Mouse (Mus musculus): ENCODE measurements around the gene Armc6. TPM values are rescaled to one million over a fixed set of nuclear protein-coding genes. Genes with fewer than 3 reads are reported as not detected.

The Armc6 gene
- 33.3 and 36.1 TPM in 2 replicates for polyA plus RNA-seq (2012; rRNA removed)

DNA sequence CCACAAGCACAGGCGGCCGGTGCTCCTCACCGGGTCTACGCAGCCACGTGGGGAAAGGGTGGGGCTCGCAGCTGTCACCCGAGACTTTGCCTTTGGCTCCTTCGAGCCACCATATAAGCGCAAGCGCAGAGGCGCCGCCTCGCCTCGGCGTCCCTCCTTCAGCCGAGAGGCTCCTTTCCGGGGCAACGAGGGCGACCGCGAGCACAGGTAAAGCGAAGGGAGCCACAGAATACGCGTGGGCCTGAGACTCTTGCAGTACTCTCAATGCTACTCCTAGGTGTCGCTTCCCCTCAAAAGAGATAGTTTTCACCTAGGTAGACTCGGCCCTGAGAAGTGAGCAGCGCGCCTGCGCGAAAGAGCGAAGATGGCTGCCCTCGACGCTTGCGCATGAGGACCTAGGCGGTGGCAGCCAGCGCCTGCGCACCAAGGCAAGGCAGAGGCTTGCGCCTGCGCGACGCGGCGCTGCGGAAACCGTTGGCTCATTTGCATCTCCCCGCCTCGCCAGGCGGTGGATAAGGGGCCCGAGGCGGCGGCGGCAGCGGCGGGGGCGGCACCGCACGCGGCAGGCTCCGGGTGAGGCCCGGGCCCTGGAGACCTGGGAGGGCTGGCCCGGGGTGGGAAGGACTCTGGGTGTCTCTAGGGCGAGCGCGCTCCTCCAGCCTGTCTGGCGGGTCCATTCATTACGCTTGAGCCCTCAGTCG is at the start of gene Armc6, which contains the start of gene Sugp2:
Gene Armc6, minus strand, starts transcription at position 387 of the 701 bp plus-strand sequence.
Gene Sugp2, plus strand, starts transcription at position 147 of the 701 bp plus-strand sequence.

GRCm38 (mm10) chr8:70282603-70283135 is 48.4 kb upstream of the Armc6 start, which contains the start of gene Homer3:
TSS of gene Homer3 (plus strand) at chr8:70282827.

DNA sequence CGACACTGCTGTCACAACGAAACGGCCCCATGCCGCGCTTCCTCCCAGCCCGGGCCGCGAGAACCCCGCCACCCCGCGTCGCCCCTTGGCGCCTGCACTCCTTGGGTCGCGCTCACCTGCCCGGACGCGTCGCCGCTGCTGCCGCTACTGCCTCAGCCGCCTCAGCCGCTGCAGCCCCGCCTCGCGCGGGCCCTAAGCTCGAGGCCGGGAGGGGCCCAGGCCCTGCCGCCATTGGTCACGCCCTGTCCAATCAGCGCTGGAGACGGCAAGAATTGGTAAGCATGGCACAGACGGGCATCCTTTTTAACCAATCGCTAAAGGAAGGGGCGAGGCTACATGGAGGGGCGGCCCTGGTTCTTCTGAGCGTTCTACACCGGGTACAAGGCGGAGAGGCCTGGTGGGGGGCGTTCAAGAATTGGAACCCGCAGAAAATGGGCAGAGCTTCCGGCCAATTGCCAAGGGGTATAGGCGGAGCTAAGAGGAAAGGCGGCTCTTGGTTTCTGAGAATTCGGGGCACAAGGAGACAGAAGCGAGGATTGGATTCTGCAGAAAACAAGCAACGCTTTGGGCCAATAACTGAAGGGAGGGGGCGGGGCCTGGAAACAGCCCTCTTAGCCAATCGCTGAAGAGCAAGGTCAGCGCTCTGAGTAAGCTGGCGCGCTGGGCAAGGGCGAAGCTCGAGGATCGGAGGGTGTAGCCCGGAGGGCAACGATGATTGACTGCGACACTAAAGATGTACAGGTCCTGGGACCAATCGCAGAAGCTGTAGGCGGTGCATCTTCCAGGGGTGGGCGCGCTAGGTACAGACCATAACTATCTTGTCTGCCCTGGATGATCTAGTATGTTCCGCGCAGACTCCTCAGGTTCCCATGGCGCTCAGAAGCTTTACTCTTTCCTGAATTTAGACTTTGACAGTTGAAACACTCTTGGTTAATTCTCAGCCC is 21.9 kb downstream of the Armc6 start, which contains the start of gene Slc25a42:
Gene Slc25a42, minus strand, starts transcription at position 194 of the 944 bp plus-strand sequence.

DNA sequence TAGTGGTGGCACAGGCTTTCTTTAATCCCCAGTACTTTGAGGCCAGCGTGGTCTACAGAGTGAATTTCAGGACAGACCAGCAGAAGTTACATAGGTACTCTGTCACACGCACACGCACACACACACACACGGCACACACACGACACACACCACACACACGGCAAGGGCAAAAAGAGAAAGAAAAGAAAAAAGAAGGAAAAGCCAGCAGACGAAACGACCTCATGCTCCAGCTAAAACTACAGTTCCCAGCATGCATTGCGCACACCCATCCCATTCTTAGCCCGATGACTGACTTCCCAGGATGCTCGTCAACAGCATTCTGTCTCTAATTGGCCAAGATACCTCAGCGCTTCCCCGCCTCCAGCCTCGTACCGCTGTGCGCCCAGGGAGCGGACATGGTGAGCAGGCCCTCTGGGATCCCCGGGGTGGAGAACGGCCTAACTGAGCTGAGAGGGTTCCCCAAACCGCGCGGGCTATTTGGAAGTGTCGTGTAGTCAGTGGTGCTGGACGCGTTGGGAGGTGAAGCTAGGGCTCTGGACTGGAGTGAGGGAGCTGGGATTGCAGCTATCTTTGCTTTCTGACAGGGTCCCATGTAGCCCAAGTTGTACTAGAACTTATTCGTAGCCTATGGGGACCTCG is 62.1 kb downstream of the Armc6 start, which contains the start of gene Tmem161a:
Gene Tmem161a, plus strand, starts transcription at position 314 of the 639 bp plus-strand sequence.

Other genes starting within 250 kb of the Armc6 start
- 79.6 and 96.8 TPM in 2 replicates for gene Gatad2a, start 238.1 kb downstream of the Armc6 start, polyA plus RNA-seq (2012; rRNA removed)
- gene Mau2, start 191.7 kb downstream of the Armc6 start, polyA plus RNA-seq (2012; rRNA removed) = 155 and 161 TPM in 2 replicates
- gene Sugp1, start 191.7 kb downstream of the Armc6 start, polyA plus RNA-seq (2012; rRNA removed) = 9.9 and 11.8 TPM in 2 replicates
- gene Tm6sf2, start 161.5 kb downstream of the Armc6 start, polyA plus RNA-seq (2012; rRNA removed) = 5.8 and 7.3 TPM in 2 replicates
- 0.15 and 0.20 TPM in 2 replicates for gene Hapln4, start 151.0 kb downstream of the Armc6 start, polyA plus RNA-seq (2012; rRNA removed)
- gene Ncan, start 113.6 kb downstream of the Armc6 start, polyA plus RNA-seq (2012; rRNA removed) = 0.06 and 0.09 TPM in 2 replicates
- 11.8 and 14.6 TPM in 2 replicates for gene Nr2c2ap, start 103.1 kb downstream of the Armc6 start, polyA plus RNA-seq (2012; rRNA removed)
- 29.3 and 37.2 TPM in 2 replicates for gene Rfxank, start 95.3 kb downstream of the Armc6 start, polyA plus RNA-seq (2012; rRNA removed)
- 116 and 135 TPM in 2 replicates for gene Borcs8, start 95.0 kb downstream of the Armc6 start, polyA plus RNA-seq (2012; rRNA removed)
- gene Mef2b, start 94.8 kb downstream of the Armc6 start, polyA plus RNA-seq (2012; rRNA removed) = 1.7 and 4.5 TPM in 2 replicates
- gene Tmem161a, start 62.1 kb downstream of the Armc6 start, polyA plus RNA-seq (2012; rRNA removed) = 191 and 215 TPM in 2 replicates
- 68.7 and 96.4 TPM in 2 replicates for gene Slc25a42, start 22.2 kb downstream of the Armc6 start, polyA plus RNA-seq (2012; rRNA removed)
- gene Sugp2, start 240 bp downstream of the Armc6 start, polyA plus RNA-seq (2012; rRNA removed) = 52.7 and 59.3 TPM in 2 replicates
- 150 and 156 TPM in 2 replicates for gene Homer3, start 48.4 kb upstream of the Armc6 start, polyA plus RNA-seq (2012; rRNA removed)
- 66.3 and 70.5 TPM in 2 replicates for gene Ddx49, start 68.0 kb upstream of the Armc6 start, polyA plus RNA-seq (2012; rRNA removed)
- gene Cope, start 68.1 kb upstream of the Armc6 start, polyA plus RNA-seq (2012; rRNA removed) = 699 and 783 TPM in 2 replicates
- 12.7 and 13.9 TPM in 2 replicates for gene Cers1, start 81.3 kb upstream of the Armc6 start, polyA plus RNA-seq (2012; rRNA removed)
- gene Gdf1, start 95.4 kb upstream of the Armc6 start, polyA plus RNA-seq (2012; rRNA removed) = 10.9 and 13.0 TPM in 2 replicates
- 47.4 and 47.9 TPM in 2 replicates for gene Upf1, start 118.8 kb upstream of the Armc6 start, polyA plus RNA-seq (2012; rRNA removed)
- 2.6 and 8.5 TPM in 2 replicates for gene Comp, start 139.1 kb upstream of the Armc6 start, polyA plus RNA-seq (2012; rRNA removed)
- 69.5 and 70.0 TPM in 2 replicates for gene Crtc1, start 205.1 kb upstream of the Armc6 start, polyA plus RNA-seq (2012; rRNA removed)
- 132 and 154 TPM in 2 replicates for gene Klhl26, start 242.5 kb upstream of the Armc6 start, polyA plus RNA-seq (2012; rRNA removed)